Mouse (Mus musculus) E14TG2a.4 (cell line): ENCODE results near the gene Cwf19l1.

ENCODE experiments used
- CTCF ChIP-seq: conservative IDR thresholded peaks from 2 replicates; pipeline ENCODE4 v1.5.1; 2014; ENCODE audit warnings: low read length
- POU5F1 ChIP-seq: IDR thresholded peaks from 2 replicates; pipeline ENCODE4 v1.6.1; 2014; ENCODE audit warnings: low read length, borderline replicate concordance

DNA sequence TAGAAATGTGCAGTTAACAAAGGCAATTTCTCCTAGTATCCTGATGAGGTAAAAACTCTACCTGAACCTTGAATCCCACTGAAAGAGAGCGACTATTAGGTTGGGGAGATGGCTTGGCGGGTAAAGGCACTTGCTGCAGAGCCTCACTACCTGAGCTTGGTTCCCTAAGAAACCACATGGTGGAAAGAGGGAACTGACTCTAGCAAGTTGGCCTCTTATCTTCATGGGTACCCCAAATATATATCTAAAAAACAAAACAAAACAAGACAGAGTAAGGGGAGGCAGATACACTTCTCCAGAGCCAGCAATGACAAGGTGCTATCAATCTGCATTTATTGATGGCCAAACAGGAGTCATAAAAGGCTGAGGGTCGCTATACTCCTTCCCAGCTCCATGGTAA, 48.3 kb upstream of the Cwf19l1 start:
- TF ChIP-seq CTCF (no peak), POU5F1 (no peak)
